Mouse (Mus musculus): ENCODE data around the gene Cdkl2. TPM values are rescaled to one million over a fixed set of nuclear protein-coding genes. Genes with fewer than 3 reads are reported as not detected.

Cdkl2 gene
- 1.7 and 1.9 TPM in 2 replicates for polyA plus RNA-seq (2015; fragmentation: Nextera tagmentation; extraction: Ambion mirVana)

GRCm38 (mm10) chr5:92043783-92044182 lies at the start of gene Cdkl2:
Gene Cdkl2, minus strand, starts transcription at chr5:92043883.
- no peak for DNase-seq (ENCODE audit: low spot score)

GRCm38 (mm10) chr5:92087469-92087868 lies 43.8 kb upstream of the Cdkl2 start:
- DNase-seq (ENCODE audit: low spot score) = no peak

- DNase-seq (ENCODE audit: low spot score) = no peak
Measured at GRCm38 (mm10) chr5:92085821-92086550, 42.3 kb upstream of the Cdkl2 start.

DNA sequence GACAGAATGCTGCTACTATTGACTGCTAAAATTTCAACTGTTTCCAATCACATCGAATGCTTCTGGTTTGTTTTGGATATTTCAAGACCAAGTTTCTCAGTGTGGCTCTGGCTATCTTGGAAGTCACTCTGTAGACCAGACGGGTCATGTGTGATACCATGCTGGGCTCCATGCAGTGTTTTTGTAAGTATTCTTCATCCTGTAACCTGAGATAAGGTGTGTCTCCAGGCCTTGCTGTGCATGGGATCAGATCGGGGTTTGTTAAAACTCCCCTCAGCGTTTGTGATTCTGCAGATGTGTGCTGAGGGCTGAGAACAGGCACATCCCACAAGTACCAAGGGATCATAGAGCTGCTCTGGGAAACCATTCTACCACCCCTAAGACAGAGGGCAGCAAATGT lies 41.6 kb upstream of the Cdkl2 start:
- no peak for DNase-seq (ENCODE audit: low spot score)

DNA sequence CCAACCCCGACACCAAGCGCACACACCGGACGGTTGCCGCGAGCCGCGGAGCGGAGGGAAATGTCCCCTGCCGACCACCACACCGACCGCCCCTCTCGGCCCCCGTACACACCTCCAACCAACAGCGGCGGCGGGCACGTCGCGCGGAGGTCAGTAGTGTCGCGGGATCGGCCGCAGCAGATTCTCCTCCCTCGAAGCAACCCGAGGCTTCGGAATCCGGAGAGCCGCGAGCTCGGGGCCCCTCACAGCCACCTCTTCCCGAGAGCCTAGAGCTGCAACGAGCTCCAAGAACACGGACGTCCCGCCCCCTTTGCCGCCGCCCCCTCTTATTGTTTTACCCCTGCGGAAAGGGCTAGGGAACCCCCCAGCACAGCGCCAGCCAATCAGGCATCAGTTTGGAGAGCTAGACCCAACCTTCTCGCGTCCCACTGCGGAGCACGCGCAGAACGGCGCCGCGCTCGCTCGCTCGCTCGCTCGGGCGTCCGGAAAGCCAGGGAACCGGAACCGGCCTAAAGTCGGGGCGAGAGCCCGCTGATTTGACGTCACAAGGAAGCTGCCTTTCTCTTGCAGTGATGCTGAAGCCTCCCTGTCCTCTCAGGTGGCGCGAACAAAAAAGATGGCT lies 39.8 kb upstream of the Cdkl2 start, which contains the start of gene G3bp2:
Gene G3bp2 (minus strand): TSS at position 303 of the 622 bp plus-strand sequence.
- DNase-seq (ENCODE audit: low spot score) = peak; percentile 100

- peak; percentile 66 for DNase-seq (ENCODE audit: low spot score)
Measured at GRCm38 (mm10) chr5:92082821-92083401, 39.2 kb upstream of the Cdkl2 start.

DNA sequence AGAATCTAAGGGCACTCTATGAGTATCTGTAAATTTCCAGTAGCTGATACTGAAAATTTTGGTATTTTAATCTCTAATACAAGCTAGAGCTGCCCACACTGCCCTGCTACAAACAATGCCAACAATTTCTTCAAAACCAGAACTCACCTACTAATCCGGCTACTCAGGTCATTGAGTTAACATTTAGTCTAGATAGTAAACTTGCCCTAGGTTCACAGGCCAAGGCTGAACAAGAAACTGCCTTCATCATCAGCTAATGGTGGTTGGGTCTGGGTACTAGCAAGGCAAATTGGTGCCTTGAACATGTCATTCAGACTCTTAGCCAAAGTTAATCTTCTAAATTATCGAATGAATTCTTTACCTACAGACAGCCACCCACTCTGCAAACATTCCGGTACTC lies 37.6 kb upstream of the Cdkl2 start:
- no peak for DNase-seq (ENCODE audit: low spot score)

DNA sequence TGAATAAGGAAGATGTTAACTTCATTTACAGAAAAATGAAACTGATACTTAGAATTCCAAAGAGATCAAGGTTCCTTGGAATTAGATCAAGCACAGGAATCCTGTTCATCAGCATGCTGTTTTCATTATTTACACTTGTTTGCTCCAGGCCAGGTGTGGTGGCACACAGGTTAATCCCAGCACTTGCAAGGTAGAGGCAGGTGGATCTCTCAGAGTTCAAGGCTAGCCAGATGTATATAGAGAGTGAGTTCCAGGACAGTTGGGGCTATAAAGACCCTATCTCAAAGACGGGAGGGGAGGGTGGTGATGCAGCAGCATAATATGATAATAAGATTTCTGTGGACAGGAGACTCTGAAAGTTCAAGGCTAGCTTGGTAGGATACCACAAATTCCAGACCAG lies 36.7 kb upstream of the Cdkl2 start:
- DNase-seq (ENCODE audit: low spot score) = no peak

- no peak for DNase-seq (ENCODE audit: low spot score)
Measured at GRCm38 (mm10) chr5:92079304-92079703, 35.6 kb upstream of the Cdkl2 start.

DNA sequence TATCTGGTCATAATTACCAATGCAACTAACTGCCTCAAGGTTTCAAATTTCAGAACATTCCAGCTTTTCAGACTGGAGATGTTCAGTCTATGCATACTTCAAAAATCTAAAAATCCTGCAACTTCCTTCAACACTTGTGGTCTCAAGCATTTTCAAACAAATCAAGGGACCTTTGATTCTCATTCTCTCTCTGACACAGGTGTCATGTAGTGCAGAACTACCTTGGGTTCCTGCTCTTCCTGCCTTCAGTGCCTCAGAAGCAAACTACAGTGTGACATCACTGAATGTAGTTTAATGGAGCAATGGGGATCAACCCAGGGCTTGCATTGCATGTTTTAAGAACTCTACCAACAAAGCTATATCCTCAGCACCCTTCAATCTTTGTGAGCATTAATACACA lies 35.1 kb upstream of the Cdkl2 start:
- DNase-seq (ENCODE audit: low spot score) = peak; percentile 69

- no peak for DNase-seq (ENCODE audit: low spot score)
Measured at GRCm38 (mm10) chr5:92076273-92076672, 32.6 kb upstream of the Cdkl2 start.

GRCm38 (mm10) chr5:92074061-92074460 lies 30.4 kb upstream of the Cdkl2 start:
- no peak for DNase-seq (ENCODE audit: low spot score)

DNA sequence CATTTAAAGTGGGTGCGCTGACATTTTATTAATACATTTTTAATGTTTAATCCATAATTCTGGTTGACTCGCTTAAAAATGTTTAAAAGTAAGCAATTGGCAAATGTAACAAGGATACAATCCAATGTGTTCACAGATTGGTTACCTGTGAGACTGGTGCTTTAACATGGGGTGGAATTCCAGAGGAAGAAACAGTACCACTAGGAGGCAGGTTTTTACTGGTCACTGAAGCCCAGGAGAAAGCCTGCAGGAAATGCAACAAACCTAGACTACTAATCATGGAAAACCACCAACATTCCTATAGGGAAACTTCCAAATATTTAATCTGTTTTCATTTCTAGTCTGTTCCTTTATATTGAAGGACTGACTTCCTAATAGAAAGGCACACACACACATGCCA lies 19.5 kb upstream of the Cdkl2 start:
- no peak for DNase-seq (ENCODE audit: low spot score)

- no peak for DNase-seq (ENCODE audit: low spot score)
Measured at GRCm38 (mm10) chr5:92052866-92053265, 9.2 kb upstream of the Cdkl2 start.

- no peak for DNase-seq (ENCODE audit: low spot score)
Measured at GRCm38 (mm10) chr5:92050419-92050818, 6.7 kb upstream of the Cdkl2 start.

- DNase-seq (ENCODE audit: low spot score) = peak; percentile 90
Measured at GRCm38 (mm10) chr5:92042377-92043348, 1.0 kb downstream of the Cdkl2 start.

- no peak for DNase-seq (ENCODE audit: low spot score)
Measured at GRCm38 (mm10) chr5:92019960-92020359, 23.7 kb downstream of the Cdkl2 start.

DNA sequence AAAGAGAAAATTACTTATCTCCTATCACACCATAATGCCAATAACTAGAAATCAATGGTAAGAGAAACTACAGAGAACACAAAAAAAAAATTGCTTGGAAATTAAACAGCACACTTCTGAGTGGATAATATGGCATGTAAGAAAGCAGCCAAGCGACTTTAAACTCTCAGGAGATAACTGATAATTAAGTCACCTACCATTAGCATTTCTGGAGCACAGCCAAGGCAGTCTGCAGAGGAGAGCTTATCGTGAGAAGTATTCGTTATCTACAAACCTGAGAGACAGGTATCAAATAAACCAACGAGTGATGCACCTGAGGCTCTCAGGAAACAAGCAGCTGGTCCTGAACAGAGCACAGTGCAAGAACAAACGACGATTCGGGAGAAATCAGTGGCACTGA lies 31.9 kb downstream of the Cdkl2 start:
- no peak for DNase-seq (ENCODE audit: low spot score)

GRCm38 (mm10) chr5:92009827-92010226 lies 33.9 kb downstream of the Cdkl2 start:
- DNase-seq (ENCODE audit: low spot score) = no peak

- peak; percentile 19 for DNase-seq (ENCODE audit: low spot score)
Measured at GRCm38 (mm10) chr5:92003011-92003410, 40.7 kb downstream of the Cdkl2 start.

DNA sequence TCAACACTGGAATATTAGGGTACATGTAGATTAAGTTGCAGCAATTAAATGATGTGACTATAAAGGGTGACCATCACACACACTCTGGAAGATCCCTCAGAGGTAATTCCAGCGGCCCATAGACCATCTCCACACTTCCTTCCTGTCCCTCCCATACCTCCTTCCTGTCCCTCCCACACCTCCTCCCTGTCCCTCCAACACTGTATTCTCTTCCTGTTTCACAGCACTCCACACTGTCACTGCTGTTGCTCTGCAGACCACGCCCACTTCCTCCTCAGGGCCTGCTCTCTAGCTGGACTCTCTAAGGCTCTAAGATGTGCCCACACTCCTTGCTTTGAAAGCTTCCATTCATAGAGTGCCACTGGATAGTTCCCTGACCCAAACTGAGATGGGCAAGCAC lies 42.9 kb downstream of the Cdkl2 start:
- DNase-seq (ENCODE audit: low spot score) = peak; percentile 20
